8 mouse cellular contexts compared by ENCODE assay signal in genomic region chr8:80314826-80315225, GRCm38 (mm10).
A peak's percentile ranks its signal among the peaks of the same experiment; 100 is the strongest.
DNase-seq lines count a peak whose midpoint lies in the region; ATAC-seq and TF ChIP-seq lines count a peak whose summit lies in the region.

No protein-coding gene starts in this region.

- peak overlapping the region; percentile 58 for H3K4me2 ChIP-seq in heart, embryonic 14.5 days (ENCODE audit: low read length)
- H3K4me2 ChIP-seq in hindbrain, embryonic 13.5 days: peak overlapping the region; percentile 54
- peak overlapping the region; percentile 49 for H3K4me2 ChIP-seq in limb, embryonic 15.5 days
- peak overlapping the region; percentile 48 for H3K4me2 ChIP-seq in midbrain, postnatal 0 days (ENCODE audit: low read depth, low read length, poor library complexity, severe bottlenecking)

- H3K27ac ChIP-seq in heart, embryonic 14.5 days (replicated peaks in 1 of 2; ENCODE audit: control insufficient read depth in 1 of 2, insufficient read depth in 1 of 2, low read depth in 2 of 2, low read length in 2 of 2): no peak overlapping the region
- H3K27ac ChIP-seq in hindbrain, embryonic 13.5 days: peak overlapping the region; percentile 75
- H3K27ac ChIP-seq in limb, embryonic 15.5 days: peak overlapping the region; percentile 60; the same call in 1 of the 2 replicates
- H3K27ac ChIP-seq in midbrain, postnatal 0 days (ENCODE audit: low read depth, low read length): 0 out of 2 replicates have a peak overlapping the region, but pooled peaks have one; percentile 59

- H3K9ac ChIP-seq in heart, embryonic 14.5 days (ENCODE audit: low read length): no peak overlapping the region
- H3K9ac ChIP-seq in hindbrain, embryonic 13.5 days: peak overlapping the region; percentile 54; the same call in 1 of the 2 replicates
- H3K9ac ChIP-seq in limb, embryonic 15.5 days: no peak overlapping the region
- 0 out of 2 replicates have a peak overlapping the region, but pooled peaks have one; percentile 54 for H3K9ac ChIP-seq in midbrain, postnatal 0 days (replicated peaks; ENCODE audit: low read length, poor library complexity, severe bottlenecking)

- peak overlapping the region in 1 of 2 experiments; percentile 12; a peak in 1 of 4 replicates for H3K4me3 ChIP-seq in heart, embryonic 14.5 days (ENCODE audit: control insufficient read depth in 1 of 2, insufficient read depth in 1 of 2, low read depth in 1 of 2, low read length in 2 of 2)
- H3K4me3 ChIP-seq in hindbrain, embryonic 13.5 days: peak overlapping the region; percentile 27
- H3K4me3 ChIP-seq in limb, embryonic 15.5 days: peak overlapping the region; percentile 26
- H3K4me3 ChIP-seq in midbrain, postnatal 0 days (ENCODE audit: low read depth, low read length): peak overlapping the region; percentile 26

- intact Hi-C loops in heart, postnatal 36 days (cut with DNase I): no loop called here

- 33% methylated on average over 7 of the region's 7 CpGs for WGBS in heart, embryonic 14.5 days
- WGBS in hindbrain, embryonic 13.5 days: 2% methylated on average over 7 of the region's 7 CpGs
- WGBS in limb, embryonic 15.5 days: 3% methylated on average over 7 of the region's 7 CpGs
- 3% methylated on average over 7 of the region's 7 CpGs for WGBS in midbrain, postnatal 0 days

- ATAC-seq in heart, embryonic 14.5 days (ENCODE audit: insufficient number of reproducible peaks, insufficient read depth, low FRiP score, low read depth): no peak
- ATAC-seq in hindbrain, embryonic 13.5 days (ENCODE audit: low FRiP score): peak; percentile 74
- peak; percentile 83 for ATAC-seq in limb, embryonic 15.5 days (ENCODE audit: insufficient number of reproducible peaks, low FRiP score, low TSS enrichment, low read depth)
- ATAC-seq in midbrain, postnatal 0 days (ENCODE audit: low FRiP score): peak; percentile 55

- no peak for TF ChIP-seq CTCF in midbrain, postnatal 0 days (IDR thresholded peaks at IDR 0.05)

- H3K9me3 ChIP-seq in heart, embryonic 14.5 days (ENCODE audit: control insufficient read depth, low read length): no peaks in the 10 kb centered on the region
- H3K9me3 ChIP-seq in hindbrain, embryonic 13.5 days: no peaks in the 10 kb centered on the region
- H3K9me3 ChIP-seq in limb, embryonic 15.5 days: no peaks in the 10 kb centered on the region
- no peaks in the 10 kb centered on the region for H3K9me3 ChIP-seq in midbrain, postnatal 0 days (ENCODE audit: low read length)

- H3K4me1 ChIP-seq in heart, embryonic 14.5 days (ENCODE audit: control insufficient read depth in 2 of 2, insufficient read depth in 2 of 2, low read length in 2 of 2): peaks cover 5 to 11% of the 10 kb centered on the region in 2 experiments
- H3K4me1 ChIP-seq in hindbrain, embryonic 13.5 days (replicated peaks): peaks cover 34% of the 10 kb centered on the region
- H3K4me1 ChIP-seq in limb, embryonic 15.5 days: peaks cover 28% of the 10 kb centered on the region
- no peaks in the 10 kb centered on the region; the same call in 1 of the 2 replicates for H3K4me1 ChIP-seq in midbrain, postnatal 0 days (ENCODE audit: insufficient read depth, low read length)

- H3K27me3 ChIP-seq in heart, embryonic 14.5 days (ENCODE audit: control insufficient read depth, insufficient read depth, low read length): no peaks in the 10 kb centered on the region
- H3K27me3 ChIP-seq in hindbrain, embryonic 13.5 days: peaks cover 12% of the 10 kb centered on the region; the same call in 1 of the 2 replicates
- 0 out of 2 replicates have a peak, but pooled peaks cover 5% of the 10 kb centered on the region for H3K27me3 ChIP-seq in limb, embryonic 15.5 days
- H3K27me3 ChIP-seq in midbrain, postnatal 0 days (ENCODE audit: insufficient read depth, low read length): no peaks in the 10 kb centered on the region

- no peak for DNase-seq in heart, postnatal 36 days
- DNase-seq in embryo, embryonic 11 days: peak; percentile 88
- peak; percentile 56 for DNase-seq in midbrain, postnatal 0 days (ENCODE audit: low spot score)
- DNase-seq in thymus, adult 18-20 months: no peak
- DNase-seq in cerebellum, adult 11 months: no peak

- H3K36me3 ChIP-seq in heart, embryonic 14.5 days (ENCODE audit: control insufficient read depth, insufficient read depth, low read length): no peaks in the 10 kb centered on the region
- H3K36me3 ChIP-seq in hindbrain, embryonic 13.5 days: no peaks in the 10 kb centered on the region
- H3K36me3 ChIP-seq in limb, embryonic 15.5 days: no peaks in the 10 kb centered on the region
- H3K36me3 ChIP-seq in midbrain, postnatal 0 days (ENCODE audit: insufficient read depth, low read length): no peaks in the 10 kb centered on the region

Comparison
In these comparisons a context has a peak if more than half of its experiments do, and no peak if none do; other contexts are left out.
1. H3K27ac ChIP-seq: peak in hindbrain, embryonic 13.5 days (single experiment), limb, embryonic 15.5 days (single experiment) and midbrain, postnatal 0 days (single experiment); none in heart, embryonic 14.5 days (0 of 2).
2. H3K9ac ChIP-seq: peak in hindbrain, embryonic 13.5 days (single experiment) and midbrain, postnatal 0 days (single experiment); none in heart, embryonic 14.5 days (single experiment) and limb, embryonic 15.5 days (single experiment).
3. DNase-seq: peak in embryo, embryonic 11 days (single experiment) and midbrain, postnatal 0 days (single experiment); none in heart, postnatal 36 days (0 of 2), thymus, adult 18-20 months (0 of 2) and cerebellum, adult 11 months (single experiment).
4. Peak in every context shown above with its lines, with median percentiles within 50 percentile points of each other: H3K4me2 ChIP-seq.